Mouse (Mus musculus) kidney, adult 18-20 months (tissue): ENCODE data around the gene Tmem108.
A peak's percentile ranks its signal among the peaks of the same experiment; 100 is the strongest.

ENCODE experiments used
- DNase-seq: peaks from one replicate; pipeline ENCODE4 v3.0.0; 2021

The Tmem108 gene

GRCm38 (mm10) chr9:103720021-103720420 lies 41.6 kb downstream of the Tmem108 start:
- no peak for DNase-seq

DNA sequence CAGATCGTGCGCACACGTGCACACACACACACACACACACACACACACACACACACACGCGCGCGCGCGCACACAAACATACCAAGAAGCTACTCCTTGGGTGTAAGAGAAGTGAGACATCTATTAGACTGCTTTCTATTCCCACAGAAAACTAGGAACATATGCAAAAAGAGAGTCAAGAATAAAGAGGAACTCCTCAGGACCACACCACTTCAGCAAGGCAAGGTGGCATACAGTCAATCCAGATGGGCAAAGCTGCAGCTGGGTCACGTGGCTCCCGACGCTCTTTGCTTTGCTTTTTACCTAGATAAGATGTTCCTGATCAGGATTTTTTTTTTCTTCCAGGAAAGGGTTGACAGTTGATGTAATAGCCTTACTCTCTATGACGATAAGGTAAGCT lies 45.6 kb downstream of the Tmem108 start:
- DNase-seq, result no peak

GRCm38 (mm10) chr9:103715352-103715751 lies 46.3 kb downstream of the Tmem108 start:
- peak; percentile 36 for DNase-seq

DNA sequence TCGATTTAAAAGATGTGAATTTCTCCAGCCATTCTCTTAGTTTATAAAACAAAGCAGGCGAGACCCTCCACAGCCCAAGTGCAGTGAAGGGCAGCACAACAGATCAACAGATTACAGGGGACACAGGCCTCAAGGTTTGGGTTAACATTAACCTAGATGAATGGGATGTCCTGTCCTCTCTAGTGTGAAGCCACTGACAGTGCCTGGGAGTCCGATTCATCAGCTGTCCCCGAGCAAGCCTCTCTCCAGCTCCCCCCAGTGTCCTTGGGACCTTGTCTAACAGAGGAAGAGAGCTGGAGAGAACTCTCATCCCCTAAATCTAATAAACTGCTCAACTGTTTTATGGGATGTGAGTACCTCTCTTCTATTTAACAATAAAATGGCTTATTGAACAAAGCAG lies 48.4 kb downstream of the Tmem108 start:
- no peak for DNase-seq

- DNase-seq, result no peak
These were observed 48.9 kb downstream of the Tmem108 start for GRCm38 (mm10) chr9:103712711-103713110.

- no peak for DNase-seq
These were observed 51.9 kb downstream of the Tmem108 start for GRCm38 (mm10) chr9:103709694-103710093.

GRCm38 (mm10) chr9:103708514-103709173 lies 53.0 kb downstream of the Tmem108 start:
- no peak for DNase-seq

DNA sequence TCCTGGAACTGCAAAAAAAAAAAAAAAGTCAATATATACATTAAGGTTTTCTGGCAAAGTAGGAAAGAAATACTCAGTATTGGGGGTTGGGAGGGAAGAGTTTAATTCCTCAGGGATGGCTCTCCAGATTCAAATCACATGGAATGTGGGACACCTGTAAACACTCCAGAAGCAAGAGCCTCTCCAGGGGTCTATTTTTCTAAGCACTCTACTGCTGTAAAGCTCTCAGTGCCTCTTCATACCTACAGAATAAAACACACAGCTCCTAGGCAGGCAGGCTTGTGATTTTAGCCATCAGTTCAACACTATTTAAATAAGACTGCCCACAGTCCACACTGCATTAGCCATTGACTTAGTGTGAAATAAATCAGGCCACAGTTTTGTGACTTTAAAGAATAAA lies 53.8 kb downstream of the Tmem108 start:
- no peak for DNase-seq

DNA sequence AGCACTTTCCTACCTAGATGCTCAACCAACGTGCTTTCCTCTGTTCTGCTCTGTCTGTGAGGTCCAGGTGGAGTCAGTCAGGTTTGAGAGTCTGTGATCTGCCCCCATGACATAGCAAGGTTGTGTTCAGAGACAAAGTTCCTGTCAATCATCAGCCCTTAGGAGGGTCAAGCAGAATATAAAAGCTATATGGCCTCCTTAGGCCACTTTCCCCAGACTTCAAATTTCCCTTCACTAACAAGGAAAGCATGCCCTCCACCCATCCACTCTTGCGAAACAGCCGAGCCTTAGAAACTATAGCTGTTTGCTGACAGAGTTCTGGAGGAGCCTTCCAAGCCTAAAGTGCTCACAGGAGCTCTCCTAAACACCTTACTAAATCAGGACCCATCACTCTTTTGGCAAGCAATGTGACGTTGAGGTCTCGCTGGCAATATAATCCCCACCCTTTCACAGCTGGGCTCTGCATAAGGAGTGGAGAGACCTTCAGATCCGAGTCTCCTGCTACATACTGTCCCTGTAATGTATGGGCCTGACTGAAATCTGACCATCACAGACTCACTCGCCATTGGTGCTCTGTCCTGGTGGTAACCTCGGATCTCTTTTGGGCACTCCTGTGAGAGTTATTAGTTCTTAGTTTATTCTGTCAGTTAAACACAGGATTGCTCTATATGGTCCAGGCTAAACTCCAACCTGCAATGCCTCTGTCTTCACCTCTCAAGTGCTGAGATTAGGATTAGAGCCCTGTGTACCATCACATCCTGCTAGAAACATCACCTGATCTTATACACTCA lies 54.4 kb downstream of the Tmem108 start:
- no peak for DNase-seq

DNA sequence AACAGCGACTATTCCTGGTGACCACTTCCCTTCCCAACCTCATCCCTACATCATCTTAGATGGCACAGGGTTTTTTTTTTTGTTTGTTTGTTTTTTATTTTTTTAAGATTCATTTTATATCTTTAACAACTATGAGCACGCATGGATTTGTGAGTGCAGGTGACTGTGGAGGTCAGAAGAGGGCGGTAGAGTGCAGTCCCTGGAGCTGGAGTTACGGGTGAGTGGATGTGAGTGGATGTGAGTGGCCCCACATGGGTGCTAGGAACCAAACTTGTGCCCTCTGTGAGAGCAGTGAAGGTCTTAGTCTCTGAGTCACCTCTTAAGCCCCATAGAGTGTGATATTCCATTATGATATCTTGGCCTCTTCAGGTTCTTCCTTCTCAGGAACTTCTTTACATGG lies 55.9 kb downstream of the Tmem108 start:
- DNase-seq, result no peak

GRCm38 (mm10) chr9:103703014-103703413 lies 58.6 kb downstream of the Tmem108 start:
- no peak for DNase-seq

DNA sequence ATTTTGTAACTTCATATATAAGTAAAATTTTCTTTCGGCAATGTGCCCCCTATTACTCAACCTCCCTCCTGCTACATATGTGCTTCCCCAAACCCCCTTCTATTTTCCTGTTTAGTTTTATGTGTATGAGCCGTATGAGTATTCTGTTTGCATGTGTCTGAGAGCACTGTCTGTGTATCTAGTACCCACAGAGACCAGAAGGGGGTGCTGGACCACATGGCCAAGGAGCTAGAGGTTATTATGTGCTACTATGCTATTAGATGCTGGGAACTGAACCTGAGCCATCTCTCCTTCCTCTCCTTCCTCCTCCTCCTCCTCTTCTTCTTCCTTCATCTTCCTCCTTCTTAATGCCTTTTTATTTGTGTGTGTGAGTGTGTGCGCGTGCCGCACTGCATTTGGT lies 59.2 kb downstream of the Tmem108 start:
- DNase-seq, result no peak

- no peak for DNase-seq
These were observed 60.2 kb downstream of the Tmem108 start for GRCm38 (mm10) chr9:103701448-103701847.

- DNase-seq, result no peak
These were observed 61.4 kb downstream of the Tmem108 start for GRCm38 (mm10) chr9:103700240-103700639.

DNA sequence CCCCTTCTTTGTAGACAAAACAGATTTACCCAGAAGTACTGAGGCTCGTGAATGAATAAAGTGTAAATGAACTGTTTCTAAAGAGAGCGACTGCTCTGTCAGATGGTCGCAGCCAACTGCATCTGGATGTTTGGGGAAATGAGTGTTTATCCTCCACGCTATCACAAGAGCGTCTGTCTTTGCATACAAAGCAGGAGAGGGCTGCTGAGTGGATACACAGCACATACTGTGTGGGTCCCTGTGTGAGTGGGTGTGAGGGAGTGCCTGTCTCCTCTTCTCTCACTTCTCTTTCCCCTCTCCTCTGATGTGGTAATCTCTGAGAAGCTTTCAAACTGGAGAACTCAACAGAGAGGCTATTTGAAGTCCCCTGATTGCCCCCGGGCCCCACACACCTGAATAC lies 64.7 kb downstream of the Tmem108 start:
- no peak for DNase-seq

DNA sequence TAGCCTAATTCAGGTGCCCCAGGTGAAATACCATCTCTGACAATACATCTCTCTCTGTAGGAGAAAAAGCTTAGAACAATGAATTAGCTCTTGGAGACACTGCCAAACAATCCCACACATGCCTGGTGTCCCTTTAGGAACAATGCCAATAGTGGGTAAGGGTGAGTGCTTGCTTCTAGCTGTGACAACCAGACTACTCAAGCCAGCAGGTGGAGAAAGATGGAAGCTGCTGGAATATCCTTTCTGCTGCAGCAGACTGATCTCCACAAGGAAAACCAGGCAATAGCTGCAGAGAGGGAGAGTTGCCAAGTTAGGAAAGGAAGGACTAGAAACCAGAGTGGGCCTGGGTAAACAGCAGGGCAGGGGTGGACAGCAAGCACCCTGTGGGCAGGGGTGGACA lies 67.8 kb downstream of the Tmem108 start:
- DNase-seq, result no peak

DNA sequence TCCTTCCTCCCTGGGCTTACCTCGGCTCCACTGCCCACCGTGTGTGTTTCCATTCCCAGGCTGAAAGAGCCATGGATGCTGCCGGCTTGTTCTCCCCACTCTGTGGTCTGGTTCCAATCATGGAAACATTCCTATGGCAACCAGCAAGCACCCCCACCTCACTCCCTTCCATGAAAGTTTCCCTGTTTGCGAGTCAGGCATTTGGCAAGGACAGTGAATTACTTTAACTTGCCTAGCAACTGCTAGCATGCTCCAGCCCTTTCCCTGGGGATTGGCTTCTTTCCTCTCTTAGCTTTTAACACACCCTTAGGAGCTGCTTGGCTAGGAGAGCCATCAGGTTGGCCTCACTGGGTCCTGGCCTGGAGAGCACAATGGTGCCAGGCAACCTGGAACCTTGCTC lies 68.9 kb downstream of the Tmem108 start:
- no peak for DNase-seq

GRCm38 (mm10) chr9:103691847-103692246 lies 69.8 kb downstream of the Tmem108 start:
- DNase-seq, result no peak

DNA sequence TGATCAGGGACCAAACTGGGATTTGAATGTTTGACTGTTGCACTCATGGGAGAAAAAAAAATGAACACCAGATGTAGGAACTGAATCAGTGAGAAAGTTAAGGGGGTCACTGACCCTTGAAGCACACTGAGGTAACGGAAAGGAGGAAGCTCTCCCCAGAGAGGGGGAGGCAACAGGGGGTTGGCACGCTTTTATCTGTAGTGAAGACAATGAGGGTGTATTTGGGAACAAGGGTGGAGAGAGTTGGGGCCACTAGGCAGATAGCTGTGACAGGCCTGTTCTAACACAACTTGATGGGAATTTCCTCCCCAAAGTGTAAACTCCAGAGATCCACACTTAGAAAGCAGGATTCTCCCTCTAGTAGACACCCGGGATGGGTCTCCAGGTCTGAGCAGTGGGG lies 71.2 kb downstream of the Tmem108 start:
- no peak for DNase-seq

DNA sequence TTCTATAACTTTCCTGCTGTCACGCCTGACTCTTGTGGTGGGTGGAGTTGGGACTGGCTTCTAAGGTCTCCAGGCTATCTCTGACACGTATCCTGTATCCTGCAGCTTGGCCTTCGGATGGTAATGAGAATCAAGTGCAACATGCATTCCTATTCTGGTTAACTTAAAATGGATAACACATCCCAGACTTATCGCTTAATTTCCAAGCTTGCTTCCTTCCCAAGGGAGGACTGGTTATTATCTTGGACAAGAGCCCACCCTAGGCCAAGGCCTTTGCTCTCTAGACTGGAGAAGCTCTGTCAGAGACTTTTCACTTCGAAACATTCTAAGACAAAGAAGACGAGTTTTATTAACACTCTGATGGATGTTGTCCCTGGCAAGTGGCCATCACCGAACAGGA lies 71.9 kb downstream of the Tmem108 start:
- no peak for DNase-seq

- DNase-seq, result no peak
These were observed 72.6 kb downstream of the Tmem108 start for GRCm38 (mm10) chr9:103689006-103689405.

- DNase-seq, result no peak
These were observed 74.5 kb downstream of the Tmem108 start for GRCm38 (mm10) chr9:103687130-103687529.

- no peak for DNase-seq
These were observed 79.8 kb downstream of the Tmem108 start for GRCm38 (mm10) chr9:103681741-103682330.

DNA sequence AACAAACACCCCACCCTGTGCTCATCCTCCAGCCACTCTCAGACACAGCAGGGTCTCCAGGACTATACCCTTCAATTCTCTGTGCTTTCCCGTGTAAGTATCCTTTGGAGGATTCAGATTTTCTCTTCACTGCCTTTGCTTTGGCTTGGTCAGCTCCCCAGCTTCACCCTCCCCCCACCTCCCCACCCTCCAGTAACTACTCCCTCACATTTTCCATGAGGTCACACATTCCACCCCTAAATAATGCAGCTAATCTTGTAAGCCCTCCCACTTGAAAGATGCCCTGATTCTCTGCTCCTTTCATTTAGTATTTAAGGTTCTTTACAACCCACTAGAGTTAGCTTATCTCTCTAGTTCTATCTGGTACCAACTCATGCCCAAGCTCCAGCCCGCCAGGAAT lies 82.4 kb downstream of the Tmem108 start:
- no peak for DNase-seq
